In the genomic region with DNA sequence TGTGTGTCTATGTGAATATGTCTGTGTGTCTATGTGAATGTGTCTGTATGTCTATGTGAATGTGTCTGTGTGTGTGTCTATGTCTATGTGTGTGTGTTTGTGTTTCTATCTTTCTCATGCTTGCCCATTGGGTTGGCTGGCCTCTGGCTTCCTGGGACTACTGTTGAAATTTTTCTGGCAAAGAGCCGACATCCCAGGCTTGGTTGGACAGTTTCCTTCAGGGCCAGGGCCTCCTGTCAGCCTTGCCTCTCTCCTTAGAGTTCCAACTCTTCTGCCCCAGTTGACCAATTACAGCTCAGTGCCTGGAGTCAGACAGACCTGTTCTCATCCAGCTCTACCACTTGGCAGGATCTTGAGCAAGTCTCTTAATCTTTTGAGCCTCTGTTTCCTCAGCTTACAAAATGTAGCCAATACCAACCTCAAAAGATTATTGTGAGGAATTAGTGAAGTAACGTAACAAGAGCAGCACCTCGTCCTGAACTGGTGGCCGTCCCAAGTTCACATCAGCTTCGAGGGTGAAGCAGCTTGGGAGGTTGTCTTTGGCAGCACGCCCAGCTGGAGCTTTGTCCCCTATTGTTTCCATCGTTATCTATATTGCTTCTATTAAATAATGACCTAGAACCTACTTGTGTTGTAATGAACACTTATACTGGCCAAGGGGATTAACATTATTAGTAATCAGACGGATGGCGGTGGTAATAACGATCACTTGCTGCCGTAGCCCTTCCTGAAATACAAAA, we compare ENCODE assay signal across 16 mouse cellular contexts. TPM values are rescaled to one million over a fixed set of nuclear protein-coding genes. Genes with fewer than 3 reads are reported as not detected.
DNase-seq lines count a peak whose midpoint lies in the region; ATAC-seq and TF ChIP-seq lines count a peak whose summit lies in the region.
"Had no signal": no experiment of that assay in that cellular context is flagged by ENCODE, and none has a peak within 500 bp of the region (broad histone marks: within the 10 kb centered on the region; RNA-seq: fewer than 3 reads in every experiment).

No protein-coding gene starts in this region.

- ATAC-seq in Patski, result peak; percentile 5
- ATAC-seq in megakaryocyte, adult 5-6 weeks (ENCODE audit: poor library complexity, severe bottlenecking), result no peak
- ATAC-seq: forebrain, embryonic 14.5 days; intestine, postnatal 0 days; liver, postnatal 0 days had no signal

- H3K4me1 ChIP-seq in kidney, adult 2 months (ENCODE audit: control insufficient read depth, insufficient read depth, low read length), result no peaks in the 10 kb centered on the region
- H3K4me1 ChIP-seq: stomach, embryonic 15.5 days had no signal

- H3K27me3 ChIP-seq in kidney, adult 2 months (replicated peaks; ENCODE audit: control insufficient read depth, insufficient read depth, low read length), result no peaks in the 10 kb centered on the region
- H3K27me3 ChIP-seq in Patski, result peaks cover 6% of the 10 kb centered on the region

- POLR2A ChIA-PET in Patski (lab: Charles Lee), result no interaction called here

- H3K36me3 ChIP-seq in kidney, adult 2 months (ENCODE audit: control insufficient read depth, insufficient read depth, low read length), result no peaks in the 10 kb centered on the region
- H3K36me3 ChIP-seq: hindbrain, embryonic 15.5 days; stomach, embryonic 15.5 days had no signal

- no peak overlapping the region for H3K27ac ChIP-seq in kidney, adult 2 months (ENCODE audit: insufficient read depth, low read depth, low read length)
- H3K27ac ChIP-seq: hindbrain, embryonic 15.5 days; stomach, embryonic 15.5 days had no signal

- DNase-seq in cerebellum, postnatal 10 days, result peak; percentile 86
- no peak for DNase-seq in cerebellum, adult 11 months
- peak; percentile 11 for DNase-seq in kidney, adult 2 months
- DNase-seq in kidney, adult 11 months, result no peak
- DNase-seq in Patski (ENCODE audit: low read depth, low spot score), result no peak
- DNase-seq in lung, postnatal 10 days, result peak; percentile 29
- DNase-seq: B cell, adult 2 months; gastrocnemius, postnatal 36 days; kidney, postnatal 10 days; liver, postnatal 0 days; right cerebral cortex, postnatal 14 days had no signal

- TF ChIP-seq POLR2A in kidney, adult 2 months (IDR thresholded peaks at IDR 0.05; ENCODE audit: low read depth, low read length), result no peak

- CTCF ChIA-PET in Patski (lab: Charles Lee), result interaction anchor here (1.2 to 1.5 kb wide), 2 partner anchors 9 to 50 kb away, joined by 3 read pairs; no protein-coding TSS in a partner anchor

- TF ChIP-seq CTCF in kidney, adult 2 months (conservative IDR thresholded peaks at IDR 0.05; ENCODE audit: insufficient read depth, insufficient read length, low read depth, low read length), result no peak
- TF ChIP-seq CTCF in Patski (IDR thresholded peaks at IDR 0.05), result no peak

- 58% methylated on average over 11 of the region's 11 CpGs for WGBS in kidney, adult 2 months

- in situ Hi-C loops in Patski (cut with MboI; ENCODE audit: low pct_unique_long_range_greater_than_20kb), result loop anchor here (5.0 to 10.0 kb wide), 2 partner anchors 49 to 221 kb away; no protein-coding TSS in a partner anchor

- no peak overlapping the region for H3K4me3 ChIP-seq in kidney, adult 2 months (ENCODE audit: insufficient read depth, low read depth, low read length)
- H3K4me3 ChIP-seq: hindbrain, embryonic 15.5 days; stomach, embryonic 15.5 days had no signal

RNA-seq across cellular contexts. Expression of gene Etv3, which starts 28.2 kb away (rescaled TPM):
- polyA plus RNA-seq in kidney, adult 2 months (2012; rRNA removed), result 8.4 and 9.1 TPM in 2 replicates
- 17.7 TPM for polyA plus RNA-seq in Patski (2021)
- total RNA-seq in megakaryocyte, adult 5-6 weeks (2015), result 12.9 and 13.8 TPM in 2 replicates
- 14.6 and 16.7 TPM in 2 replicates for total RNA-seq in megakaryocyte, adult 5-6 weeks (2017)

Comparison
In these comparisons a context has a peak if more than half of its experiments do, and no peak if none do; other contexts are left out.
1. DNase-seq: peak in cerebellum, postnatal 10 days (2 of 2), kidney, adult 2 months (single experiment) and lung, postnatal 10 days (single experiment); none in cerebellum, adult 11 months (single experiment), kidney, adult 11 months (single experiment) and Patski (single experiment).